Mouse (Mus musculus): ENCODE data around the gene Mettl1.

The Mettl1 gene

GRCm38 (mm10) chr10:127085052-127085451 is 43.8 kb downstream of the Mettl1 start:
- no peak for DNase-seq

- no peak for DNase-seq
Observed at GRCm38 (mm10) chr10:127085633-127086032, 44.4 kb downstream of the Mettl1 start.

- peak; percentile 56 to 60 for DNase-seq
Observed at GRCm38 (mm10) chr10:127090560-127091411, 49.6 kb downstream of the Mettl1 start.

- DNase-seq = peak; percentile 55 to 56
Observed at GRCm38 (mm10) chr10:127091507-127092396, 50.5 kb downstream of the Mettl1 start.

GRCm38 (mm10) chr10:127092742-127093141 is 51.5 kb downstream of the Mettl1 start:
- DNase-seq = no peak

GRCm38 (mm10) chr10:127094382-127094802 is 53.2 kb downstream of the Mettl1 start:
- peak; percentile 47 to 54 for DNase-seq

All from cerebellum, postnatal 25 days (tissue).